17 mouse cellular contexts compared by ENCODE assay signal in genomic region chr3:144714606-144715005, GRCm38 (mm10). TPM values are rescaled to one million over a fixed set of nuclear protein-coding genes. Genes with fewer than 3 reads are reported as not detected.
DNase-seq lines count a peak whose midpoint lies in the region; ATAC-seq and TF ChIP-seq lines count a peak whose summit lies in the region.
"Had no signal": no experiment of that assay in that cellular context is flagged by ENCODE, and none has a peak within 500 bp of the region (broad histone marks: within the 10 kb centered on the region; RNA-seq: fewer than 3 reads in every experiment).

No protein-coding gene starts in this region.

- H3K9ac ChIP-seq in lung, postnatal 0 days (replicated peaks; ENCODE audit: low read depth) = no peak overlapping the region
- H3K9ac ChIP-seq: kidney, embryonic 15.5 days; limb, embryonic 15.5 days; liver, postnatal 0 days had no signal

- H3K9me3 ChIP-seq in lung, postnatal 0 days (ENCODE audit: low read length) = no peaks in the 10 kb centered on the region
- H3K9me3 ChIP-seq: kidney, embryonic 15.5 days; limb, embryonic 15.5 days had no signal

- H3K4me2 ChIP-seq in lung, postnatal 0 days (replicated peaks; ENCODE audit: low read depth, low read length) = no peak overlapping the region
- H3K4me2 ChIP-seq: kidney, embryonic 15.5 days; limb, embryonic 15.5 days had no signal

- H3K4me3 ChIP-seq in lung, postnatal 0 days (ENCODE audit: low read depth, low read length) = no peak overlapping the region
- H3K4me3 ChIP-seq in left cerebral cortex, adult 2 months = no peak overlapping the region
- H3K4me3 ChIP-seq: kidney, embryonic 15.5 days; limb, embryonic 15.5 days had no signal

- DNase-seq in adrenal gland, postnatal 36 days = peak; percentile 25
- DNase-seq in adrenal gland, postnatal 25 days = no peak
- peak; percentile 20 for DNase-seq in lung, postnatal 0 days (ENCODE audit: low spot score)
- no peak for DNase-seq in lung, postnatal 14 days
- DNase-seq in heart, postnatal 10 days = peak; percentile 43 to 55
- no peak for DNase-seq in left cerebral cortex, adult 2 months (ENCODE audit: extremely low spot score in 1 of 2, low spot score in 2 of 2)
- DNase-seq: cerebellum, adult 9-11 months; liver, postnatal 0 days; retina, postnatal 1 day; thymus, postnatal 14 days had no signal

- no peak for TF ChIP-seq CTCF in lung, postnatal 0 days (IDR thresholded peaks at IDR 0.05)
- TF ChIP-seq CTCF in left cerebral cortex, adult 2 months (IDR thresholded peaks at IDR 0.05) = no peak

- no peaks in the 10 kb centered on the region; the same call in 1 of the 2 replicates for H3K36me3 ChIP-seq in lung, postnatal 0 days (ENCODE audit: insufficient read depth, low read length)

- H3K4me1 ChIP-seq in lung, postnatal 0 days (ENCODE audit: insufficient read depth, low read depth, low read length) = peaks cover 27% of the 10 kb centered on the region; the same call in 1 of the 2 replicates

- intact Hi-C loops in heart, postnatal 10 days (cut with DNase I) = loop anchor here (5.0 to 10.0 kb wide), 2 partner anchors 142 to 510 kb away; partner anchors contain the start of genes Hs2st1, Lmo4 and Selenof
- intact Hi-C loops in left cerebral cortex, adult 2 months (cut with DNase I) = loop anchor here (10.0 kb wide), 2 partner anchors 400 to 510 kb away; partner anchors contain the start of genes Lmo4 and Odf2l

- 33% methylated on average over 8 of the region's 8 CpGs for WGBS in lung, postnatal 0 days

- H3K27me3 ChIP-seq in lung, postnatal 0 days (replicated peaks; ENCODE audit: insufficient read depth, low read length) = no peaks in the 10 kb centered on the region
- H3K27me3 ChIP-seq: kidney, embryonic 15.5 days; limb, embryonic 15.5 days had no signal

- peak overlapping the region; percentile 39; the same call in 1 of the 2 replicates for H3K27ac ChIP-seq in lung, postnatal 0 days (ENCODE audit: low read length)
- no peak overlapping the region for H3K27ac ChIP-seq in left cerebral cortex, adult 2 months
- H3K27ac ChIP-seq: kidney, embryonic 15.5 days; limb, embryonic 15.5 days had no signal

- ATAC-seq in lung, postnatal 0 days = no peak
- ATAC-seq in erythroid progenitor cell, adult 5-6 weeks (replicated peaks; ENCODE audit: low FRiP score, poor library complexity, severe bottlenecking) = no peak
- ATAC-seq: forebrain, embryonic 16.5 days; inflammation-experienced regulatory T-cells, adult 6 months; liver, postnatal 0 days had no signal

- no peak for TF ChIP-seq EP300 in lung, postnatal 0 days (IDR thresholded peaks at IDR 0.05)

RNA-seq across cellular contexts. Expression of gene Sh3glb1, which starts 5.5 kb away (rescaled TPM):
- total RNA-seq in adrenal gland, postnatal 36 days (2021) = 100 to 1,000 TPM; 187 to 216 TPM
- total RNA-seq in adrenal gland, postnatal 25 days (2021) = 180 and 199 TPM in 2 replicates
- polyA plus RNA-seq in lung, postnatal 0 days (2015; fragmentation: Nextera tagmentation; extraction: Ambion mirVana) = 173 and 175 TPM in 2 replicates
- total RNA-seq in heart, postnatal 10 days (2021) = 100 to 1,000 TPM; 288 to 292 TPM
- total RNA-seq in left cerebral cortex, adult 2 months (2021) = 10 to 100 TPM; 53.4 to 59.9 TPM
- total RNA-seq in erythroid progenitor cell, adult 5-6 weeks (2015; ENCODE audit: low replicate concordance) = 181 and 202 TPM in 2 replicates
- total RNA-seq in erythroid progenitor cell, adult 5-6 weeks (2017; ENCODE audit: low replicate concordance) = 166 and 182 TPM in 2 replicates

RNA-seq across cellular contexts. Expression of gene Clca3a1, which starts 46.2 kb away (rescaled TPM):
- 1 to 10 TPM; 3.4 to 5.9 TPM for total RNA-seq in adrenal gland, postnatal 36 days (2021)
- 9.2 TPM in 2 replicates for total RNA-seq in adrenal gland, postnatal 25 days (2021)
- polyA plus RNA-seq in lung, postnatal 0 days (2015; fragmentation: Nextera tagmentation; extraction: Ambion mirVana) = 8.9 and 9.9 TPM in 2 replicates
- total RNA-seq in heart, postnatal 10 days (2021) = 1 to 10 TPM; 4.8 to 5.8 TPM
- under 1 TPM; 0.14 to 0.23 TPM for total RNA-seq in left cerebral cortex, adult 2 months (2021)
- total RNA-seq in erythroid progenitor cell, adult 5-6 weeks (2015; ENCODE audit: low replicate concordance) = 9.2 and 20.5 TPM in 2 replicates
- 12.5 and 17.9 TPM in 2 replicates for total RNA-seq in erythroid progenitor cell, adult 5-6 weeks (2017; ENCODE audit: low replicate concordance)
- total RNA-seq: monocyte, adult 5-6 weeks had no signal
- polyA plus RNA-seq: hindbrain, embryonic 11.5 days; inflammation-experienced regulatory T-cells, adult 6 months had no signal

Comparison
In these comparisons a context has a peak if more than half of its experiments do, and no peak if none do; other contexts are left out.
1. DNase-seq: peak in adrenal gland, postnatal 36 days (2 of 2), lung, postnatal 0 days (single experiment) and heart, postnatal 10 days (2 of 2); none in adrenal gland, postnatal 25 days (single experiment), lung, postnatal 14 days (single experiment) and left cerebral cortex, adult 2 months (0 of 2).